Mouse (Mus musculus): ENCODE data around the gene Lsamp. TPM values are rescaled to one million over a fixed set of nuclear protein-coding genes. Genes with fewer than 3 reads are reported as not detected.

Gene Lsamp
- total RNA-seq, 2 experiments from 2014 or later = 526 to 567 TPM

GRCm38 (mm10) chr16:40897768-40898327, 913.7 kb downstream of the Lsamp start:
- DNase-seq (ENCODE audit: low spot score in 2 of 2) = no peak

- DNase-seq (ENCODE audit: low spot score in 2 of 2) = no peak
These were observed 923.7 kb downstream of the Lsamp start for GRCm38 (mm10) chr16:40907892-40908291.

GRCm38 (mm10) chr16:40914141-40914540, 930.0 kb downstream of the Lsamp start:
- no peak for DNase-seq (ENCODE audit: low spot score in 2 of 2)

- DNase-seq (ENCODE audit: low spot score in 2 of 2) = no peak
These were observed 946.4 kb downstream of the Lsamp start for GRCm38 (mm10) chr16:40930596-40930995.

GRCm38 (mm10) chr16:40942266-40942665, 958.1 kb downstream of the Lsamp start:
- no peak for DNase-seq (ENCODE audit: low spot score in 2 of 2)

GRCm38 (mm10) chr16:40945834-40946233, 961.7 kb downstream of the Lsamp start:
- no peak for DNase-seq (ENCODE audit: low spot score in 2 of 2)

- DNase-seq (ENCODE audit: low spot score in 2 of 2) = no peak
These were observed 963.9 kb downstream of the Lsamp start for GRCm38 (mm10) chr16:40948013-40948412.

- no peak for DNase-seq (ENCODE audit: low spot score in 2 of 2)
These were observed 975.0 kb downstream of the Lsamp start for GRCm38 (mm10) chr16:40959211-40959610.

- no peak for DNase-seq (ENCODE audit: low spot score in 2 of 2)
These were observed 976.4 kb downstream of the Lsamp start for GRCm38 (mm10) chr16:40960586-40960985.

- peak; percentile 80 to 90 for DNase-seq (ENCODE audit: low spot score in 2 of 2)
These were observed 984.1 kb downstream of the Lsamp start for GRCm38 (mm10) chr16:40968088-40968860.

GRCm38 (mm10) chr16:40971382-40971781, 987.2 kb downstream of the Lsamp start:
- DNase-seq (ENCODE audit: low spot score in 2 of 2) = no peak

GRCm38 (mm10) chr16:40974084-40974483, 989.9 kb downstream of the Lsamp start:
- DNase-seq (ENCODE audit: low spot score in 2 of 2) = peak in 1 of 2 experiments; percentile 22

GRCm38 (mm10) chr16:40983026-40983425, 998.9 kb downstream of the Lsamp start:
- DNase-seq (ENCODE audit: low spot score in 2 of 2) = no peak

GRCm38 (mm10) chr16:41007569-41007968, 1023.4 kb downstream of the Lsamp start:
- no peak for DNase-seq (ENCODE audit: low spot score in 2 of 2)

GRCm38 (mm10) chr16:41034746-41035145, 1050.6 kb downstream of the Lsamp start:
- no peak for DNase-seq (ENCODE audit: low spot score in 2 of 2)

GRCm38 (mm10) chr16:41041686-41042085, 1057.5 kb downstream of the Lsamp start:
- DNase-seq (ENCODE audit: low spot score in 2 of 2) = no peak

- DNase-seq (ENCODE audit: low spot score in 2 of 2) = no peak
These were observed 1079.2 kb downstream of the Lsamp start for GRCm38 (mm10) chr16:41063270-41063857.

GRCm38 (mm10) chr16:41073470-41073869, 1089.3 kb downstream of the Lsamp start:
- DNase-seq (ENCODE audit: low spot score in 2 of 2) = no peak

GRCm38 (mm10) chr16:41088648-41089047, 1104.5 kb downstream of the Lsamp start:
- no peak for DNase-seq (ENCODE audit: low spot score in 2 of 2)

GRCm38 (mm10) chr16:41090092-41090491, 1105.9 kb downstream of the Lsamp start:
- no peak for DNase-seq (ENCODE audit: low spot score in 2 of 2)

GRCm38 (mm10) chr16:41091259-41091658, 1107.1 kb downstream of the Lsamp start:
- DNase-seq (ENCODE audit: low spot score in 2 of 2) = no peak

- no peak for DNase-seq (ENCODE audit: low spot score in 2 of 2)
These were observed 1118.6 kb downstream of the Lsamp start for GRCm38 (mm10) chr16:41102805-41103204.
